Mouse (Mus musculus) MEL (cell line): ENCODE results near the gene Mnt. TPM values are rescaled to one million over a fixed set of nuclear protein-coding genes. Genes with fewer than 3 reads are reported as not detected.
A peak's percentile ranks its signal among the peaks of the same experiment; 100 is the strongest.

ENCODE experiments used
- DNase-seq: peaks from one replicate; pipeline ENCODE4 v3.0.0; 2011; ENCODE audit warnings: low read depth, low spot score
- H3K27ac ChIP-seq: 2 replicates; pipeline ENCODE4 v1.5.1; 2012; ENCODE audit warnings: low read depth, mild to moderate bottlenecking, control low read depth, low read length, moderate library complexity; ENCODE audit not compliant: control insufficient read depth
- H3K27me3 ChIP-seq, 2 experiments: fragments of 150-350 bp in 1 of 2; sonication (generic) in 1 of 2; 2 replicates each; pipeline ENCODE4 v1.6.1; 2012; ENCODE audit warnings: low read length in 2 of 2, mild to moderate bottlenecking in 2 of 2, improper control_type of control experiment in 1 of 2, moderate library complexity in 1 of 2; ENCODE audit not compliant: insufficient read depth in 2 of 2, control insufficient read depth in 1 of 2
- H3K36me3 ChIP-seq, 2 experiments: 2 replicates each; pipeline ENCODE4 v1.6.1; 2012 to 2014; ENCODE audit warnings: low read length in 2 of 2, improper control_type of control experiment in 1 of 2, inconsistent platforms in 1 of 2, mild to moderate bottlenecking in 1 of 2; ENCODE audit not compliant: insufficient read depth in 2 of 2, control insufficient read depth in 1 of 2
- H3K4me1 ChIP-seq, 2 experiments: fragments of 150-350 bp in 1 of 2; sonication (generic) in 1 of 2; 2 replicates each; pipeline ENCODE4 v1.6.1; 2012; ENCODE audit warnings: low read length in 2 of 2, improper control_type of control experiment in 1 of 2, mild to moderate bottlenecking in 1 of 2; ENCODE audit not compliant: insufficient read depth in 2 of 2, control insufficient read depth in 1 of 2
- H3K4me3 ChIP-seq, 2 experiments: fragments of 150-350 bp in 1 of 2; sonication (generic) in 1 of 2; 2 replicates each; pipeline ENCODE4 v1.5.1; 2012; ENCODE audit warnings: low read depth in 2 of 2, low read length in 2 of 2, mild to moderate bottlenecking in 2 of 2, moderate library complexity in 2 of 2, control low read depth in 1 of 2, improper control_type of control experiment in 1 of 2; ENCODE audit not compliant: control insufficient read depth in 1 of 2, insufficient read depth in 1 of 2
- H3K79me2 ChIP-seq: 2 replicates; pipeline ENCODE4 v1.6.1; 2012; ENCODE audit warnings: mild to moderate bottlenecking, low read length, moderate library complexity; ENCODE audit not compliant: control insufficient read depth, poor library complexity, insufficient read depth
- H3K9ac ChIP-seq: 2 replicates; pipeline ENCODE4 v1.6.1; 2012; ENCODE audit warnings: low read depth, mild to moderate bottlenecking, control low read depth, low read length, moderate library complexity; ENCODE audit not compliant: control insufficient read depth, poor library complexity, severe bottlenecking
- H3K9me3 ChIP-seq: fragments of 150-350 bp; sonication (generic); replicated peaks from 2 replicates; pipeline ENCODE4 v1.6.1; 2012; ENCODE audit warnings: mild to moderate bottlenecking, low read length, improper control_type of control experiment, moderate library complexity; ENCODE audit not compliant: insufficient read depth
- BHLHE40 ChIP-seq: IDR thresholded peaks from 2 replicates; pipeline ENCODE4 v1.6.1; 2012; ENCODE audit warnings: low read depth, mild to moderate bottlenecking, inconsistent platforms, low read length, improper control_type of control experiment, borderline replicate concordance
- CHD1 ChIP-seq: IDR thresholded peaks from 2 replicates; pipeline ENCODE4 v1.6.1; 2012; ENCODE audit warnings: low read depth, mild to moderate bottlenecking, inconsistent platforms, low read length, improper control_type of control experiment
- CHD2 ChIP-seq: IDR thresholded peaks from 2 replicates; pipeline ENCODE4 v1.6.1; 2011; ENCODE audit warnings: low read length, improper control_type of control experiment
- CTCF ChIP-seq, 3 experiments: IDR thresholded peaks in 2 of 3; conservative IDR thresholded peaks in 1 of 3; 2 replicates each; pipeline ENCODE4 v1.5.1; 2011 to 2012; ENCODE audit warnings: low read length in 3 of 3, low read depth in 2 of 3, mild to moderate bottlenecking in 2 of 3, improper control_type of control experiment in 1 of 3, inconsistent platforms in 1 of 3, mixed read lengths in 1 of 3, moderate library complexity in 1 of 3; ENCODE audit not compliant: control insufficient read depth in 1 of 3, insufficient read depth in 1 of 3, poor library complexity in 1 of 3, severe bottlenecking in 1 of 3
- E2F4 ChIP-seq: IDR thresholded peaks from 2 replicates; pipeline ENCODE4 v1.6.1; 2011; ENCODE audit warnings: low read depth, low read length, improper control_type of control experiment, borderline replicate concordance
- ELF1 ChIP-seq: IDR thresholded peaks from 2 replicates; pipeline ENCODE4 v1.6.1; 2014; ENCODE audit warnings: low read depth, mild to moderate bottlenecking, inconsistent platforms, low read length, improper control_type of control experiment, moderate library complexity
- GABPA ChIP-seq: IDR thresholded peaks from 2 replicates; pipeline ENCODE4 v1.6.1; 2012; ENCODE audit warnings: low read depth, mild to moderate bottlenecking, inconsistent platforms, low read length, improper control_type of control experiment, moderate library complexity
- GATA1 ChIP-seq: IDR thresholded peaks from 2 replicates; pipeline ENCODE4 v1.6.1; 2011; ENCODE audit warnings: low read depth, low read length, improper control_type of control experiment
- HCFC1 ChIP-seq: IDR thresholded peaks from 2 replicates; pipeline ENCODE4 v1.6.1; 2012; ENCODE audit warnings: low read depth, mild to moderate bottlenecking, inconsistent platforms, low read length, improper control_type of control experiment, moderate library complexity
- JUND ChIP-seq: IDR thresholded peaks from 2 replicates; pipeline ENCODE4 v1.6.1; 2011; ENCODE audit warnings: low read depth, mild to moderate bottlenecking, improper control_type of control experiment, low read length
- KAT2A ChIP-seq: conservative IDR thresholded peaks from 2 replicates; pipeline ENCODE4 v1.6.1; 2012; ENCODE audit warnings: low read depth, low read length, improper control_type of control experiment, inconsistent platforms
- MAFK ChIP-seq: IDR thresholded peaks from 2 replicates; pipeline ENCODE4 v1.6.1; 2011; ENCODE audit warnings: low read depth, mild to moderate bottlenecking, low read length, improper control_type of control experiment, borderline replicate concordance
- MAX ChIP-seq: IDR thresholded peaks from 2 replicates; pipeline ENCODE4 v1.6.1; 2011; ENCODE audit warnings: low read length, improper control_type of control experiment
- MAZ ChIP-seq: IDR thresholded peaks from 2 replicates; pipeline ENCODE4 v1.6.1; 2012; ENCODE audit warnings: low read depth, mild to moderate bottlenecking, inconsistent platforms, low read length, improper control_type of control experiment
- MEF2A ChIP-seq: IDR thresholded peaks from 2 replicates; pipeline ENCODE4 v1.6.1; 2014; ENCODE audit warnings: low read depth, mild to moderate bottlenecking, inconsistent platforms, low read length, improper control_type of control experiment; ENCODE audit not compliant: poor library complexity, insufficient replicate concordance, severe bottlenecking; ENCODE audit errors: extremely low read depth
- MXI1 ChIP-seq: IDR thresholded peaks from 2 replicates; pipeline ENCODE4 v1.6.1; 2011; ENCODE audit warnings: mild to moderate bottlenecking, low read depth, low read length, improper control_type of control experiment
- MYB ChIP-seq: IDR thresholded peaks from 2 replicates; pipeline ENCODE4 v1.6.1; 2011; ENCODE audit warnings: mild to moderate bottlenecking, low read depth, low read length, improper control_type of control experiment
- MYC ChIP-seq: IDR thresholded peaks from 2 replicates; pipeline ENCODE4 v1.6.1; 2011; ENCODE audit warnings: low read depth, mild to moderate bottlenecking, low read length, improper control_type of control experiment, moderate library complexity
- POLR2AphosphoS2 ChIP-seq: IDR thresholded peaks from 2 replicates; pipeline ENCODE4 v1.6.1; 2011; ENCODE audit warnings: low read length, improper control_type of control experiment
- RAD21 ChIP-seq: IDR thresholded peaks from 2 replicates; pipeline ENCODE4 v1.6.1; 2011; ENCODE audit warnings: mild to moderate bottlenecking, low read depth, low read length, improper control_type of control experiment
- RCOR1 ChIP-seq: IDR thresholded peaks from 2 replicates; pipeline ENCODE4 v1.6.1; 2012; ENCODE audit warnings: low read depth, mild to moderate bottlenecking, inconsistent platforms, low read length, improper control_type of control experiment
- SIN3A ChIP-seq: IDR thresholded peaks from 2 replicates; pipeline ENCODE4 v1.6.1; 2012; ENCODE audit warnings: low read length, improper control_type of control experiment, inconsistent platforms
- SMC3 ChIP-seq: IDR thresholded peaks from 2 replicates; pipeline ENCODE4 v1.6.1; 2011; ENCODE audit warnings: low read depth, low read length, improper control_type of control experiment
- TAL1 ChIP-seq: IDR thresholded peaks from 2 replicates; pipeline ENCODE4 v1.6.1; 2012; ENCODE audit warnings: mild to moderate bottlenecking, inconsistent platforms, low read length, moderate library complexity, mixed read lengths
- TBP ChIP-seq: IDR thresholded peaks from 2 replicates; pipeline ENCODE4 v1.8.0; 2011; ENCODE audit warnings: low read depth, low read length, improper control_type of control experiment
- TCF12 ChIP-seq: IDR thresholded peaks from 2 replicates; pipeline ENCODE4 v1.6.1; 2014; ENCODE audit warnings: low read depth, mild to moderate bottlenecking, inconsistent platforms, low read length, improper control_type of control experiment, moderate library complexity
- UBTF ChIP-seq: IDR thresholded peaks from 2 replicates; pipeline ENCODE4 v1.6.1; 2012; ENCODE audit warnings: low read depth, mild to moderate bottlenecking, inconsistent platforms, low read length, improper control_type of control experiment, moderate library complexity, borderline replicate concordance; ENCODE audit not compliant: insufficient read depth
- USF1 ChIP-seq: IDR thresholded peaks from 2 replicates; pipeline ENCODE4 v1.6.1; 2014; ENCODE audit warnings: low read depth, mild to moderate bottlenecking, inconsistent platforms, low read length, improper control_type of control experiment, moderate library complexity
- USF2 ChIP-seq, 2 experiments: IDR thresholded peaks; 2 replicates each; pipeline ENCODE4 v1.6.1; 2011 to 2012; ENCODE audit warnings: improper control_type of control experiment in 2 of 2, low read length in 2 of 2, borderline replicate concordance in 1 of 2, inconsistent platforms in 1 of 2, low read depth in 1 of 2, mild to moderate bottlenecking in 1 of 2; ENCODE audit not compliant: insufficient read depth in 1 of 2
- ZMIZ1 ChIP-seq: IDR thresholded peaks from 2 replicates; pipeline ENCODE4 v1.6.1; 2012; ENCODE audit warnings: low read depth, mild to moderate bottlenecking, inconsistent platforms, low read length, improper control_type of control experiment, moderate library complexity
- ZNF384 ChIP-seq: IDR thresholded peaks from 2 replicates; pipeline ENCODE4 v1.6.1; 2012; ENCODE audit warnings: low read depth, mild to moderate bottlenecking, inconsistent platforms, low read length, improper control_type of control experiment
- polyA plus RNA-seq, 2 experiments: library from polyadenylated mRNA; stranded (reverse) in 1 of 2; unstranded in 1 of 2; fragments of >175 nt in 1 of 2; fragments of >200 nt in 1 of 2; gene quantifications; 2 replicates each; pipeline versions ENCODE4 v1.2.1 to v1.2.4; 2012; ENCODE audit warnings: low replicate concordance in 2 of 2, low read depth in 1 of 2; ENCODE audit not compliant: insufficient read length in 2 of 2, insufficient read depth in 1 of 2, missing spikeins in 1 of 2
- total RNA-seq: library from RNA; depleted of rRNA; stranded (reverse); fragments of 300-350 nt; gene quantifications from 2 replicates; pipeline ENCODE4 v1.2.3, GENCODE M21; 2012

Mnt gene
- total and polyA plus RNA-seq, 3 experiments: 5.8 to 37.3 TPM; not detected in 1

DNA sequence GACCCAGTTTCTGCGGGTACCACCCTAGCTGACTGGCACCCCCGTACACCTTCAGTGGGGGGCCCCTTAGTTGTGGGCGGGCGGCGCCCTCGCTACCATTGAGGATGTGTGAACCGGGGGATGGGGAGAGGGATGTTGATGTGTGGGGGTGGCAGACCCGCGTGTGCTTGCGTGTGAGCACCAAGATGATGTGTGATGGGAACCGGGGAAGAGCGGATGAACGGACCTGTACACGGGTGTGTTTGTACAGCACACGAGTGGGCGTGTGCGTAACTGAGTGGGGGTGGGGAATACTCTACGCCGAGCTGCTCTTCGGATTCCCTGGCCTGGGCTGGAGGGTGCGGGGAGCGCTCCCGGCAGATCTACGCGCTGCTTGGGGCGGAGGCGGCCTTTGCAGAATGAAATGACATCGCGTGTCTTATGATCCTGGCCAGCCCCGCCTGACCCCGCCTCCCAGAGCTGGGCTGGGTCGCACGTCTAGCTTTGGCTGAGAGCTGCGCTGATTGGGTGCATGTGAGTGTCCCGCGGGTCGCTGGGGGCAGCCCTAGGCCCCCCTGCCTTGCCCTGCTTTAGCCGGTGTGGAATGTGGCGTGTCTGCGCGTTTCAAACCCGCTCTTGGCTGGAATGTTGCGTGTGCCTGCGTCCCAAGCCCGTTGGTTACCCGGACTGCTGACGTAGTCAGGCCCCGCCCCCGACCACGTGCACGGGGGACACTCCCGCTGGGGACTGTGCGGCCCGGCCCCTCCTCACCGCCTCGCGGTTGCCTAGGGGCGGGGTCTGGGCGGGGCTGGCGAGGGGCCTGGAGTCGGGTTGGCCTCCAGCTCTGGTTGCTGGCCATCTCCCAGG lies 1.1 kb downstream of the Mnt start (continued):
- no peak for TF ChIP-seq CTCF (IDR thresholded peaks at IDR 0.05 in 2 of 3, conservative IDR thresholded peaks at IDR 0.05 in 1 of 3; ENCODE audit: control insufficient read depth in 1 of 3, insufficient read depth in 1 of 3, low read depth in 2 of 3, low read length in 3 of 3, poor library complexity in 1 of 3, severe bottlenecking in 1 of 3)

DNA sequence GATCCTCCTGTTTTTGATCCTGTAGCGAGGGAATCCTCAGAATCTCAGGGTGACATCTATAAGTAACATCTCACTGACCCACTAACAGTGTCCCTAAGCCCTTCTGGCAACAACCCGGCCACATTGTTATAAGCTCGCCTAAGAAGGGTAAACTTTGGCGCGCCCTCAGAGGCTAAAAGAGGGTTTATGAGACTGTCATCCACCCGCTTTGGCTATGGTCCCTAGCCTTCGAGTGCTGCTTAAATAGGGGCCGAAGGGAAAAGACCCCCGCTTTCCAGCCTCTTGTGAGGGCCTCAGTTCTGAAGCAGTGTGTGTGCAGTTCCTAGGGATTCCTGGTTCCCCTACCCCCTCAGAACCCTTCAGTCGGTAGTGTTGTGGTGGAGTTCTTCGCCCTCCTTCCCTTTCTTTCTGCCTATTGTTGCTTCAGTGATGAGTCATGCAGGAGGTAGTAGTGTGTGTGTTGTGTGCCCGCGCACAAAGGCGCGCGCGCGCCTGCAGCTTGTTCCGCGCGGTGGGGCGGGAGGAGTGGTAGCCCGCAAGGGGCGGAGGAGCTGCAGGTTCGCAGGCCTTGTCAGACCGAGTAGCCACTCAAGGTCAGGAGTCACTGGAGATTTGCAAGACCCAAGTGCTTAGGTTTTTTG lies 1.9 kb downstream of the Mnt start:
- peak overlapping the region; percentile 76 for H3K9ac ChIP-seq
- no peaks in the 10 kb centered on the region for H3K27me3 ChIP-seq
- H3K9me3 ChIP-seq: no peaks in the 10 kb centered on the region
- H3K4me3 ChIP-seq: peak overlapping the region; percentile 58 to 72
- peak; percentile 95 for DNase-seq
- peaks cover 44% of the 10 kb centered on the region for H3K79me2 ChIP-seq
- H3K27ac ChIP-seq: peak overlapping the region; percentile 94
- peaks cover 3 to 31% of the 10 kb centered on the region in 2 experiments; a peak in 3 of 4 replicates for H3K4me1 ChIP-seq
- H3K36me3 ChIP-seq: peaks cover 0 to 29% of the 10 kb centered on the region in 2 experiments; a peak in 2 of 4 replicates
- TF ChIP-seq E2F4 (peak; percentile 82; the same call in 1 of the 2 replicates), USF1 (no peak), BHLHE40 (no peak), CHD2 (no peak), MYB (no peak), CHD1 (no peak), POLR2AphosphoS2 (no peak), ZMIZ1 (0 out of 2 replicates have a peak, but pooled peaks have one; percentile 34), TCF12 (no peak), MAZ (peak; percentile 54; the same call in 1 of the 2 replicates), MAX (peak; percentile 67; the same call in 1 of the 2 replicates), MXI1 (peak; percentile 44; the same call in 1 of the 2 replicates), UBTF (no peak), ELF1 (no peak), RCOR1 (no peak), CTCF (IDR thresholded peaks at IDR 0.05 in 2 of 3, conservative IDR thresholded peaks at IDR 0.05 in 1 of 3; ENCODE audit: control insufficient read depth in 1 of 3, insufficient read depth in 1 of 3, low read depth in 2 of 3, low read length in 3 of 3, poor library complexity in 1 of 3, severe bottlenecking in 1 of 3) (no peak), MAFK (no peak), MEF2A (no peak), SIN3A (peak; percentile 63; the same call in 1 of the 2 replicates), GABPA (no peak), USF2 (IDR thresholded peaks at IDR 0.05; ENCODE audit: borderline replicate concordance in 1 of 2, insufficient read depth in 1 of 2, low read depth in 1 of 2, low read length in 2 of 2) (no peak), TAL1 (no peak), RAD21 (no peak), JUND (peak; percentile 92; the same call in 1 of the 2 replicates), HCFC1 (peak; percentile 18; the same call in 1 of the 2 replicates), MYC (0 out of 2 replicates have a peak, but pooled peaks have one; percentile 33), GATA1 (no peak), ZNF384 (no peak), KAT2A (no peak; the same call in 1 of the 2 replicates), SMC3 (no peak), TBP (no peak; the same call in 1 of the 2 replicates)
